ENCODE assay signal across 8 mouse cellular contexts in genomic region chr5:120467026-120467425, GRCm38 (mm10). TPM values are rescaled to one million over a fixed set of nuclear protein-coding genes. Genes with fewer than 3 reads are reported as not detected.
DNase-seq lines count a peak whose midpoint lies in the region; ATAC-seq and TF ChIP-seq lines count a peak whose summit lies in the region.
"Had no signal": no experiment of that assay in that cellular context is flagged by ENCODE, and none has a peak within 500 bp of the region (broad histone marks: within the 10 kb centered on the region; RNA-seq: fewer than 3 reads in every experiment).

No protein-coding gene starts in this region.

- no peak for TF ChIP-seq POLR2A in small intestine, adult 2 months (IDR thresholded peaks at IDR 0.05; ENCODE audit: low read depth, low read length)

- no peak for ATAC-seq in hindbrain, embryonic 11.5 days (ENCODE audit: low FRiP score)
- no peak for ATAC-seq in limb, embryonic 12.5 days (ENCODE audit: insufficient number of reproducible peaks, insufficient read depth, low FRiP score, low TSS enrichment, low read depth)

- H3K4me1 ChIP-seq in hindbrain, embryonic 11.5 days (replicated peaks; ENCODE audit: control insufficient read depth, insufficient read depth, low read length) = no peaks in the 10 kb centered on the region
- peaks cover 4% of the 10 kb centered on the region; the same call in 1 of the 2 replicates for H3K4me1 ChIP-seq in limb, embryonic 12.5 days (replicated peaks)
- H3K4me1 ChIP-seq in small intestine, adult 2 months (ENCODE audit: control insufficient read depth, insufficient read depth, insufficient read length, low read length) = peaks cover 22% of the 10 kb centered on the region

- TF ChIP-seq CTCF in small intestine, adult 2 months (IDR thresholded peaks at IDR 0.05; ENCODE audit: extremely low read depth, insufficient read length, insufficient replicate concordance, low read depth, low read length) = no peak

- H3K9me3 ChIP-seq in hindbrain, embryonic 11.5 days (ENCODE audit: control insufficient read depth, low read length) = no peaks in the 10 kb centered on the region
- 0 out of 2 replicates have a peak, but pooled peaks cover 6% of the 10 kb centered on the region for H3K9me3 ChIP-seq in limb, embryonic 12.5 days

- no peak overlapping the region for H3K4me3 ChIP-seq in hindbrain, embryonic 11.5 days (ENCODE audit: low read depth, low read length)
- H3K4me3 ChIP-seq in limb, embryonic 12.5 days (replicated peaks) = no peak overlapping the region
- H3K4me3 ChIP-seq in small intestine, adult 2 months (ENCODE audit: low read depth, low read length) = peak overlapping the region; percentile 65
- H3K4me3 ChIP-seq: myocyte had no signal

- 0 out of 2 replicates have a peak overlapping the region, but pooled peaks have one; percentile 2 for H3K9ac ChIP-seq in hindbrain, embryonic 11.5 days (ENCODE audit: low read depth, low read length)
- H3K9ac ChIP-seq in limb, embryonic 12.5 days (replicated peaks) = 0 out of 2 replicates have a peak overlapping the region, but pooled peaks have one; percentile 1

- DNase-seq in adrenal gland, adult 8-10 months = peak; percentile 53
- peak; percentile 51 for DNase-seq in embryo, embryonic 10 days (ENCODE audit: low spot score)
- no peak for DNase-seq in hindbrain, embryonic 11.5 days (ENCODE audit: low spot score)
- DNase-seq in gastrocnemius, postnatal 4 days (ENCODE audit: low spot score in 2 of 2) = no peak
- no peak for DNase-seq in cerebellum, postnatal 36 days

- 15% methylated on average over 4 of the region's 4 CpGs for WGBS in hindbrain, embryonic 11.5 days
- WGBS in limb, embryonic 12.5 days = 6% methylated on average over 4 of the region's 4 CpGs
- WGBS in small intestine, adult 2 months = 12% methylated on average over 4 of the region's 4 CpGs

- H3K27ac ChIP-seq in hindbrain, embryonic 11.5 days (ENCODE audit: low read depth, low read length) = no peak overlapping the region
- H3K27ac ChIP-seq in limb, embryonic 12.5 days = no peak overlapping the region
- H3K27ac ChIP-seq in small intestine, adult 2 months (ENCODE audit: insufficient read depth, low read depth, low read length) = peak overlapping the region; percentile 75

- no peaks in the 10 kb centered on the region for H3K36me3 ChIP-seq in hindbrain, embryonic 11.5 days (ENCODE audit: control insufficient read depth, insufficient read depth, low read length)
- H3K36me3 ChIP-seq in limb, embryonic 12.5 days = no peaks in the 10 kb centered on the region
- H3K36me3 ChIP-seq in small intestine, adult 2 months (ENCODE audit: control insufficient read depth, insufficient read depth, low read length) = no peaks in the 10 kb centered on the region

- H3K4me2 ChIP-seq in hindbrain, embryonic 11.5 days (replicated peaks; ENCODE audit: low read depth, low read length) = peak overlapping the region; percentile 11; the same call in 1 of the 2 replicates
- H3K4me2 ChIP-seq in limb, embryonic 12.5 days = peak overlapping the region; percentile 33

- H3K27me3 ChIP-seq in hindbrain, embryonic 11.5 days (ENCODE audit: control insufficient read depth, insufficient read depth, low read length) = no peaks in the 10 kb centered on the region
- H3K27me3 ChIP-seq in limb, embryonic 12.5 days = peaks cover 13% of the 10 kb centered on the region
- no peaks in the 10 kb centered on the region for H3K27me3 ChIP-seq in small intestine, adult 2 months (ENCODE audit: control insufficient read depth, insufficient read depth, low read length)

RNA-seq across cellular contexts. Expression of gene Sdsl, which starts 5.6 kb away (rescaled TPM):
- total RNA-seq in adrenal gland, adult 8-10 months (2022) = 100 to 1,000 TPM in 3 of 4 experiments, 10 to 100 TPM in 1; 96.5 to 107 (median 105) TPM
- 5.8 and 6.7 TPM in 2 replicates for polyA plus RNA-seq in hindbrain, embryonic 11.5 days (2014; fragmentation: Nextera tagmentation; extraction: Ambion mirVana)
- 3.6 and 4.2 TPM in 2 replicates for polyA plus RNA-seq in limb, embryonic 12.5 days (2016; fragmentation: Nextera tagmentation; extraction: Ambion mirVana)
- 27.3 and 46.4 TPM in 2 replicates for polyA plus RNA-seq in small intestine, adult 2 months (2012; rRNA removed)
- under 1 TPM; 0.32 to 0.73 TPM for total RNA-seq in gastrocnemius, postnatal 4 days (2021)

RNA-seq across cellular contexts. Expression of gene Sds, which starts 9.3 kb away (rescaled TPM):
- under 1 TPM in 1 of 4 experiments, not detected in 3; 0.35 TPM for total RNA-seq in adrenal gland, adult 8-10 months (2022)
- polyA plus RNA-seq in hindbrain, embryonic 11.5 days (2014; fragmentation: Nextera tagmentation; extraction: Ambion mirVana) = not detected in 2 replicates
- polyA plus RNA-seq in limb, embryonic 12.5 days (2016; fragmentation: Nextera tagmentation; extraction: Ambion mirVana) = not detected in 2 replicates
- polyA plus RNA-seq in small intestine, adult 2 months (2012; rRNA removed) = not detected in 2 replicates
- not detected for total RNA-seq in gastrocnemius, postnatal 4 days (2021)
- polyA plus RNA-seq: myocyte had no signal

RNA-seq across cellular contexts. Expression of gene Lhx5, which starts 35.5 kb away (rescaled TPM):
- total RNA-seq in adrenal gland, adult 8-10 months (2022) = not detected
- polyA plus RNA-seq in hindbrain, embryonic 11.5 days (2014; fragmentation: Nextera tagmentation; extraction: Ambion mirVana) = 36.1 and 41.6 TPM in 2 replicates
- polyA plus RNA-seq in limb, embryonic 12.5 days (2016; fragmentation: Nextera tagmentation; extraction: Ambion mirVana) = not detected in 2 replicates
- polyA plus RNA-seq in small intestine, adult 2 months (2012; rRNA removed) = 0.38 TPM in 2 replicates
- total RNA-seq in gastrocnemius, postnatal 4 days (2021) = not detected
- polyA plus RNA-seq: myocyte had no signal

RNA-seq across cellular contexts. Expression of gene Plbd2, which starts 36.4 kb away (rescaled TPM):
- 100 to 1,000 TPM in 2 of 4 experiments, 10 to 100 TPM in 2; 97.4 to 106 (median 100) TPM for total RNA-seq in adrenal gland, adult 8-10 months (2022)
- 20.5 and 22.1 TPM in 2 replicates for polyA plus RNA-seq in hindbrain, embryonic 11.5 days (2014; fragmentation: Nextera tagmentation; extraction: Ambion mirVana)
- 46.0 and 46.3 TPM in 2 replicates for polyA plus RNA-seq in limb, embryonic 12.5 days (2016; fragmentation: Nextera tagmentation; extraction: Ambion mirVana)
- 19.9 and 24.3 TPM in 2 replicates for polyA plus RNA-seq in small intestine, adult 2 months (2012; rRNA removed)
- 10 to 100 TPM; 43.7 to 49.7 TPM for total RNA-seq in gastrocnemius, postnatal 4 days (2021)

RNA-seq across cellular contexts. Expression of gene Slc8b1, which starts 43.9 kb away (rescaled TPM):
- 10 to 100 TPM; 29.5 to 36.7 (median 34.1) TPM for total RNA-seq in adrenal gland, adult 8-10 months (2022)
- polyA plus RNA-seq in hindbrain, embryonic 11.5 days (2014; fragmentation: Nextera tagmentation; extraction: Ambion mirVana) = 1.5 and 2.1 TPM in 2 replicates
- polyA plus RNA-seq in limb, embryonic 12.5 days (2016; fragmentation: Nextera tagmentation; extraction: Ambion mirVana) = 6.1 and 6.2 TPM in 2 replicates
- 8.0 and 12.1 TPM in 2 replicates for polyA plus RNA-seq in small intestine, adult 2 months (2012; rRNA removed)
- total RNA-seq in gastrocnemius, postnatal 4 days (2021) = 10 to 100 TPM; 22.7 to 30.9 TPM

Comparison
In these comparisons a context has a peak if more than half of its experiments do, and no peak if none do; other contexts are left out.
1. DNase-seq: peak in adrenal gland, adult 8-10 months (single experiment) and embryo, embryonic 10 days (single experiment); none in hindbrain, embryonic 11.5 days (single experiment), gastrocnemius, postnatal 4 days (0 of 2) and cerebellum, postnatal 36 days (0 of 2).
2. RNA of gene Lhx5, which starts 35.5 kb away (polyA plus RNA-seq): 36.1 to 41.6 TPM in hindbrain, embryonic 11.5 days; 0.38 TPM in small intestine, adult 2 months and not detected in limb, embryonic 12.5 days; every median in the first group is over 10 times any median in the second.